Mouse (Mus musculus) olfactory bulb, adult 2 months (tissue): ENCODE results near the gene Gm21996. TPM values are rescaled to one million over a fixed set of nuclear protein-coding genes. Genes with fewer than 3 reads are reported as not detected.
"Not testable (repeated sequence)": the region's sequence is repeated elsewhere in the genome, so short reads cannot be mapped to it uniquely, and the experiment has no call there.

Experiments
- H3K27ac ChIP-seq: fragments of 200-500 bp; 2 replicates; pipeline ENCODE4 v1.5.1; 2012; ENCODE audit warnings: low read depth, low read length; ENCODE audit not compliant: insufficient read depth
- H3K4me1 ChIP-seq: fragments of 200-500 bp; 2 replicates; pipeline ENCODE4 v1.6.1; 2012; ENCODE audit warnings: low read length; ENCODE audit not compliant: control insufficient read depth, insufficient read depth
- H3K4me3 ChIP-seq: fragments of 200-500 bp; 2 replicates; pipeline ENCODE4 v1.5.1; 2012; ENCODE audit warnings: mild to moderate bottlenecking, low read depth, low read length, moderate library complexity; ENCODE audit not compliant: insufficient read depth
- WGBS: fragments of 180-500 bp; shearing (Covaris S2); methylation state at CpG from one replicate; pipeline ENCODE4 v1.1.7; 2018; 5-methylcytosine and 5-hydroxymethylcytosine counted together
- polyA plus RNA-seq: library from polyadenylated mRNA; stranded (reverse); fragments of >200 nt; gene quantifications from 2 replicates; pipeline ENCODE4 v1.2.4, GENCODE M21; 2012; ENCODE audit warnings: low replicate concordance; ENCODE audit not compliant: missing spikeins, insufficient read depth, insufficient read length

Gene Gm21996
- not detected in 2 replicates for polyA plus RNA-seq

DNA sequence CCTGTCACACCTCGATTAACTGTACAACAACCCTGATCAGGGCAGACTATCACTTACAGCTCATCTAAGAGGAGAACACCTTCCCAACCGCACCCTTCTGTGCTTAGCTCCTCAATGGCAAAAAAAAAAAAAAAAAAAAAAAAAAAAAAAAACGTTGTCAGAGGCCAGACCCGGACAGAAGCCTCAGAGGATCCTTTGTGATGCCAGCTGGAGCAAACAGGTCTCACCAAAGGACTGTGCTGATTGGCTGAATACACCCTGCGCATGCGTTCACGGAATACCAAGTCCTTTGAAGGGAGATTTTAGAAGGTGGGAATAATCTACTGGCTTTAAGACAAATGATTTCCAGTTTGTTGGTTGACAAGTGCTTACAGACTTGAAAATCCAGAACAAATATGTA lies at the start of gene Gm21996:
Gm21996 (minus strand) TSS at position 101 of the 400 bp plus-strand sequence.
- H3K4me1 ChIP-seq, H3K4me3 ChIP-seq, H3K27ac ChIP-seq: not testable (repeated sequence)
- no CpG with 5 or more reads among the region's 7 CpGs for WGBS
